Mouse (Mus musculus) adrenal gland, postnatal 36 days (tissue): ENCODE results near the gene Nudt3. TPM values are rescaled to one million over a fixed set of nuclear protein-coding genes. Genes with fewer than 3 reads are reported as not detected.

ENCODE experiments used
- DNase-seq, 2 experiments: peaks; one replicate each; pipeline ENCODE4 v3.0.0; 2021; ENCODE audit warnings: mixed read lengths in 1 of 2
- total RNA-seq, 2 experiments: library from RNA; stranded (reverse); gene quantifications; 2 replicates each; pipeline ENCODE4 v1.2.3; 2021

The Nudt3 gene
- total RNA-seq, 2 experiments from 2014 or later, result 191 to 211 TPM

DNA sequence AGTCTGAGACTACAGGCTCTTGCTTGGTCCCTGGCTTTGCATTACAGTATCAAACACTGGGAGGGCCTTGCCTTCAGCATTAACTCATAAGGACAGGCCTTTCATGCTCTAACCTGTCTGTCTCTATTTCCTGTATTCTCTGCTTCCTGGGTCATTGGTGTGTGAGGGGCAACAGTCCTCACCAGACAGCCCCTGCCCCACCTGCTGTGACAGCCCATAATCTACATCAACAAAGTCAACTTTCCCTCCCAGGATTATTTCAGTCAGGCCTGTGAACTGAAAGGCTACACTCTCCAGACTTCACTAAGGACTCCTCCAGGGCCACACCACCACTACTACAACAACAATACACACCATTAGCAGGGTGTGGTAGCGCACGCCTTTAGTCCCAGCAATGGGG is 20.3 kb downstream of the Nudt3 start:
- no peak for DNase-seq

DNA sequence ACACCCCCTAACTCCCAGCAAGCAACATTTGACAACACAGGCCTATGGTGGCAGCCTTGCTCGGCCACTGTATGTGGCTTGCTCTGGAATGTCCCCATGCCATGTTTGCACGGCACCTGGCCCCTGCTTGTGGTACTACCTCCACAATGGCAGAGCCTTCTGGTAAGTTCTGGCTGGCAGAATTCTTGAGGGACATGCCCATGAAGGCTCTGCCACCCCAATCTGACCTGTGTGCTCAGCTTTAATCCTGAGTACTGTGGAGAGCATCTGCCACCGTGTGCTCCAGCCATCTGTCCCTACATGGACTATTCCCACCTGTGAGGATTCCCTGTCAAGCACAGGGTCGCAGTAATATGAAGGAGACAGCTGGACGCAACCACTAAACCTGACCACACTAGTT is 22.4 kb downstream of the Nudt3 start:
- DNase-seq, result no peak

DNA sequence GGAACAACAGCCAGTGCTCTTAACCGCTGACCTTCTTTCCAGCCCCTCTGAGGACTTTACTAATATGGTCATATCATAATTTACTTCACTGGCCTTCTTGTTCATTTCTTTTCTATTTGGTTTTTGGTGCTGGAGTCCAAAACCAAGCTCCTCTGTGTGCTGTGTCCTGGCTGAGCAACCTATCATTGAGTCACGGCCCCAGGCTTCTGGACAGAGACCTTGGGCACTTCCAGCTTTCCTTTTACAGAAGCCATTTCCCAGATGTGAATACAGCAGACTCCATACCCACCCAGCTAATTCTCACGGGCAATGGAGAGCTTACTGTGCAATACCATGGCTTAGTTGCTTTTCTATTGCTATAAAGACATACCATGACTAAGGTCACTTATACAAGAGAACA is 23.0 kb downstream of the Nudt3 start:
- DNase-seq, result peak; percentile 29 to 58

DNA sequence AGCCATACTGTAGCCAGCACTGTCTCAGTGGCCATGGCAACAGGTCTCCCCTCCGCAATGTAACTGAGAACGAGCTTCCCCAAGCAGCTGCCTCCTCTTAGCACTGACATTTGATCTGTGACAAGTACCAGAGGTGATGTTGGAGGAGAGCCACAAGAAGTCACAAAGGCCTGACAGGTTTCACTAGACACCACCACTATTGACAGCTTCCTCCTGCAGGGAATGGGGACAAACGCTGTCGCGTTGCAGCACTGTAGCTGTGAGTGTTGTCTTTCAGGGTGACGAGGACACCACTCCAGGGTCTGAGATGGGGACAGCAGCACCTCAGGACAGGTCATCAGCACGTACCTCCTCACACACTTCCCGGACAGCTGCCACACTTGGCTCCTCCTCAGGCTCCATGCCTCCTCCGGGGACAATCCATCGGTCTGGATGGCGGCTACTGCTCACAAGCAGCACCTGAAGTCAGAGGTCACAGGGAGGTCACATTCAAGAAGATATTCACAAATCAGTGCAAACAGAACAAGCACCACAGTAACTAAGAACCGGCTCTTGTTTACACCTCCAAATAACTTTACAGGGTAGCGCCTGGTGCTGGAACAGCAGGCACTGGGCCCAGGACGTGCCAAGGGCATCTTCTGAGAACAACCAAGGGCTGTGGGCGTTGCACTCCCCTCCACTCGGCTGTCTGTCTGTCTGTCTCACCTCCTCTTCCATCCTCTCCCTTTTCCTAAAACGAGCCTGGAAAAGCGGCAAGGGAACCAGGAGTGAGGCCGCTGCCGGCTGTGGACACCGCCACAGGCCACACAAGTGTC is 26.7 kb downstream of the Nudt3 start:
- DNase-seq, result no peak

DNA sequence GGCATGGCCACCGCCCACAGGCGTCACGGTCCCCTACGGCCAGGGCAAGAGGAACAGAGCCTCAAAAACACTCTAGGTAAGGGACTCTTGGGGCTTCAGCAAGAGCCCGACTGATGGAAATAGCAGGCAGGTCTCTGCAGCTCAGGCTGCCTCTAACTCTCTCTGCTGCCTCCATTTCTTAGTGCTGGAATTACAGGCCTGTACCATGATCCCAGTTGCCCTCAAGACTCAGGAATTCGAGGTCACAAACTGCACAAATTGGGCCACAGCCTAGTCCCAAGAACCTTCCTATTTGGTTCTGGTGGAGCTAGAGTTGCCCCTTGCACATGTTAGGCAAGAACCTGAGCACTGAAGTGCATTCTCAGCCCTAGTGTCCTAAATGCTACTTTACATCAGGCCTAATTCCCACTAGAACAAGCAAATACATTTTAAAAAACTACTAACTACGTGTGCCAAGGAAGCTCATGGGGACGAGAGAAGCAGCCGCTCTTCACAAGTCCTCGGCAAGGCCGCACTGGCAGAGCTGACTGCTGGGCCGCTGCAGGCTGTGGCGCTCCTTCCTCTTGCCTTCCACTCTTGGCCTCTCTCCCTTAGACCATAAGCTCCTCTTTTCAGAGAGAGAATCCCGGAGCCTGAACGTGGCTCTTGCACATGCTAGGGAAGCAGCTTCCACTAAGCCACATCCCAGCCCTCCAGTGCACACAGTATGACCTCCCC is 27.5 kb downstream of the Nudt3 start:
- DNase-seq, result peak in 1 of 2 experiments; percentile 37

DNA sequence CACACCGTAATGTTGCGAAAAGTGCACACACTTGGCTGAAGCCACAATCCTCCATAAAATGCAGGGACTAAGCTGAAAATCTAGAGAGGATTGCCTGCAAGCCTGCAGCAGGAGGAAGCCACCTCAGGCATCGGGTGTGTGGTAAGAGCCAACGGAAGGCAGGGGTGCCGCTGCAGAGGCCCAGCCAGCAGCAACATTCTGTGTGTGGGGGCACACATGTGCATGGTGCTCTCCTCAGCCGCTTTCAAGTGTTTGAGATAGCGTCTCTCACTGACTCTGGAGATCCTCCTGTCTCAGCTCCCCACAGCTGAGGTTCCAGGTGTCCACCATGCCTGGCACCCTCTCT is 30.8 kb downstream of the Nudt3 start:
- no peak for DNase-seq

DNA sequence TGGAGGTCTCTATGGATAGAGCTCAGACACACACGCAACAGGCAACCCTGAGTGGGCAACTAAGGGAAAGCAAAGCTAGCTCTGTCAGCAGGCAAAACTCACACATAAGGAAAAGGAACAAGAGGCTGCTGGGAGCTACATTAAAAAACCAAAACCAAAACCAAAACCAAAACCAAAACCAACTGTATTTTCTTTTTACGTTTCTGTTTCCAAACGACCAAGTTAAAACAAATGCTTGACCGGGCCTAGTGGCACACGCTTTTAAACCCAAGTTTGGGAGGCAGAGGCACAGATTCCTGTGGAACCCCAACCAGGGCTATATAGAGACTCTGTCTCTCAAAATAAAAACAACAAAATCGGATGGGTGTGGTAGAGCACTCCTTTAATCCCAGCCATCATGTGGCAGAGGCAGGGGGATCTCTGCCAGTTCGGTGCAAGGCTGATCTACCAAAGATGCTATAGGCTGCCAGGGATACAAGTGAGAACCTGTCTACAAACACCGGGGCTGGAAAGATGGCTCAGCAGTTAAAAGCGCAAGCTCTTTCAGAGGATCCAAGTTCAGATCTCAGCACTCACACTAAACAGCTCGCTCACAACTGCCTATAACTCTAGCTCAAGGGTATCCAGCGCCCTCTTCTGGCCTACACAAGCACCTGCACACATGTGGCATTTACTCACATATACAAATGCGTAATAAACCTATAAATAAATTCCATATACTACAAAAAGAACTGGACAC is 31.3 kb downstream of the Nudt3 start:
- no peak for DNase-seq

DNA sequence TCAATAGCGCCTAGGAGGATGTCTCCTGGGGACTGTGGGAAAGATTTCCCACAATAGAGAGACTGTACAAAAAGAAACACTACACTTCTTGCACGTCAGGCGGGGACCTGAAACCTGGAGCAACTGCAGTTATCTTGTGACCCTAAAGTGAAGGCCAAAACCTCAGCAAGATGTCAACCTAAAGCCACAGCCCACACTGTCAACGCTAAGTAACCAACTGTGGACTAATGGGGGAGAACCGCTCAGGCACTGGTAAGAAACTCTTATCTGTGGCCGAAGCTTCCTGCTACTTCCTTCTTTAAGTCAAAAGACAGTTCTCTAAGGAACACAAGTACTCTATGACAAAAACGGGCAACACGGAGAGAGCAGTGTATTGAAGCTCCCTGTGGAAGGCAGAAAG is 35.1 kb downstream of the Nudt3 start:
- no peak for DNase-seq

DNA sequence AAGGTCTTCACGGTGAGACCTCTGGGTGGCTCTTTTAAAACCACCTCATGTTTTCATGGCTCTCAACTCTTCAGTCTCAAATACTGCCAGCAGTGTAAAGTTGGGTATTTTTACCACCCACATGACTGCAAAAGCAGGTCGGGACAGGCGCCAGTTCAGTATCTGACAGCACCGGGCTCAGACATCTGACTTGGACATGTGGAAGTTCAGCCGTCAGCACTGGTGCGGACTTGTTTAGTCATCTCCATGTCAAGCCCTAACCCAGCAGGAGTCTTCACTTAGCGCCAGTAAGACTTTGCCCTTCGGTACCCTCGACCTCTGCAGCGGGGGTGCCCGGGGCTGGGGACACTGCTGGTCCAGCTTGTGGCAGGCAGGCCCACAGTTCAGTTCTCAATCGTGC is 36.0 kb downstream of the Nudt3 start:
- DNase-seq, result no peak

DNA sequence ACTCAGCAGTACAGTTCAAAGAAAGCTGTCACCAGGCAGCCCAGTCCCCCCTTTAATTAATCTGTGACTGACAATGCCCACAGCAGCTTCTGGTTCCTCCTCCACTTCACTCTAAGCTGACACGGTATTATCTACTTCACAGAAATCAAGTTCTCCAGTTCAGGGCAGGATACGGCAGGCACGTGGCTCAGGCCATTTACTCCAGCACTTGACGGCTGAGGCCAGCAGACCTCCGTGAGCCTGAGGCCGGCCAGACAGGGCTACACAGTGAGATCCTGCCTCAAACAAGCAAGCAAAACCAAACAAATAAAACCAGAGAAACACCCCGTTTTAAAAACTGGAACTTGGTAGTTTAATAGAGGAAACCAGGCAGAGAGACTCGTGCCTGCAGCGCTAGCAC is 36.6 kb downstream of the Nudt3 start:
- DNase-seq, result no peak

DNA sequence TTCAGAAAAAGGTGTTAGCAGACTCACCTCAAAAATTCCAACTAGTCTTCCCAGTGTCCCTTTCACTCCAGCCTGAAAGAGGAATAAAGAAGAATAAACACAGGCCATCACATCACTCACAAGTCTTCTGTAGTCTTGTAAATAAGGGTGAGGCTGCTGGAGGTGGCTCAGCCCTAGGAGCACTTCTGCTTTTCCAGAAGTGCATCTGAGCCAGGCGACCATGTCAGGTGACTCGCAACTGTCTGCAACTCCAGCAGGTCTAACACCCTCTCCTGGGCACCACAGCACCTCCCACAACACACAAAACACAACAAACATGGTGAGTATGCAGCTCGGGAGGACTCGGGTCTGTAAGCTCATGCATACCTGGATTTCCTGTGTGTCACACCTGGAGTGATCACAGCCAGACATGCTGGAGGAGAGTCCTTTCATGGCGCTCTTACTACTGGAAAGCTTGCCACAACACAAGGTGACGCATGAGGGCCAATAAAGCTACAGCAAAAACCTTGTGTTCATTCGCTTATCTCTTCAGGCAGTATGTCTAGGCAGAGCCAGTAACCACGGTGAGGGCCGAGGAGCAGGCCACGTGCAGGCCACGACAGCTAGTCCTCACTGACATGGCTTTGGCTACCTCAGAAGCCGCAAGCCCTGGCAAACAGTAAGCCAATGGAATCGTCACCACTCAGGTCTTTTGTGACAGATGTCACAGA is 40.0 kb downstream of the Nudt3 start:
- DNase-seq, result no peak

DNA sequence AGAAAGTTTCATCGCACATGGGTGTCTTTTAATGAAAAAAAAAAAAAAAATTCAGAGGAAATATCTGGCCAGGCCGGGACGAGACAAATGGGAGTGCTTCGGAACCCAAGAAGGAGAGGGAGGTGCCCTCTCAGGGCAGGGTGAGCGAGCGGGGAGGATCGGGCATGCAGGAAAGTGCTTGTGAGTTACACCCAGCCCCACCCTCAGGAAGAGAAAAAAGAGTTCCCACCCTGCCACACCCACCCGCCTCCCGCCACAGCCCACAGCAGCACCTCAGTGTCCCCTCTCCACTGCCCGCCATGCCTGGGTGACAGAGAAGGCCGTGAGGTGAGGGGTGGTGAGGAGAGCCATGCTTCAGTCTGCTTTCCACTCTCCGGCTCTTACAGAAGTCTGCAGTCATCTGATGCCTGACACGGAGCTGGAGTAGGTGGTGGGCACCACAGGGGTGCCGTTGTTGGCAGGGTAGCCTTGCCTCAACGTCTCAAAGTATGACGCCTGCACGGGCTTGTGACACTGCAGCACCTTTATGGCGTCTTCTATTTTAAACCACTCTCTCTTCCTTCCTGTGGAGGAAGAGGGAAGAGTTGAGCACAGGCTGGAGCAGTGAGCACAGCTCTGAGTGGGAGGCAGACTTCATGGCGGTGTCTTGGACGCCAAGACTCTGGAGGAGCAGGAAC is 42.8 kb downstream of the Nudt3 start:
- no peak for DNase-seq

DNA sequence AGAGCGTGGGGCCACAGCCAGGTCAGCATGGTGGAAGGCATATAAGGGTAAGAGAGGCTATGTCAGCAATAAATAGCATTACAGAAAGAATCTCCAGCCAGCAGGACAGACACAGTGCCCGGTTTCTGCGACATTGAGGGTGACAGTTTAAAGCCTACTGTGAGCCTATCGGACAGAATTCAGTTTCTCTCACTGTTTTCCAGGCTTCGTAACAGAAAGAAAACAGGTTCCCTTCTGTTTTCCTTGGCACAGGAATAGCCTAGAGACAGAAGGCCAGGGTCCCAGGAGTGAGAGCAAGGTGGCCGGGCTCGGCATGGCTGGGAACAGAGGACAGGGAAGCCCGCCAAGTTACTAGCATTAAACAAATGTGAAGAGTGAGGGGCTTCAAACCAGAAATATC is 43.5 kb downstream of the Nudt3 start:
- DNase-seq, result no peak

DNA sequence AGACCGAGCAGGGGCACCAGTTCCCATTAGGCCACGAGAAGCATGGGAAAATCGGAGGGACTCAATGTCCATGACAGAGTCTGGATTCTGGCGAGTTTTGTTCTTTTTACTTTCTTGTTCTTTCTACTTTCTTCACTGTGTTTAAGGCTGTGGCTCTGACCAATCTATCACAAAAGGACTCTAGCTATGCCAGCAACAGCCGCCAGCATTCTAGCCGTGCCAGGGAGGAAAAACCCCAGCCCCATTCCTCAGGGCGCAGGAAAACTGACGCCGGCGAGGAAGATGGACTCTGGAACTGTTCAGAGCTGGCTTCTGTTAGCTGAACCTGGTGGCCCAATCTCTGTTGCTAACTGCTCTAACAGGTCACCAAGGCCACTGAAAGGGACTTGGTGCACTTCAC is 44.8 kb downstream of the Nudt3 start:
- no peak for DNase-seq

DNA sequence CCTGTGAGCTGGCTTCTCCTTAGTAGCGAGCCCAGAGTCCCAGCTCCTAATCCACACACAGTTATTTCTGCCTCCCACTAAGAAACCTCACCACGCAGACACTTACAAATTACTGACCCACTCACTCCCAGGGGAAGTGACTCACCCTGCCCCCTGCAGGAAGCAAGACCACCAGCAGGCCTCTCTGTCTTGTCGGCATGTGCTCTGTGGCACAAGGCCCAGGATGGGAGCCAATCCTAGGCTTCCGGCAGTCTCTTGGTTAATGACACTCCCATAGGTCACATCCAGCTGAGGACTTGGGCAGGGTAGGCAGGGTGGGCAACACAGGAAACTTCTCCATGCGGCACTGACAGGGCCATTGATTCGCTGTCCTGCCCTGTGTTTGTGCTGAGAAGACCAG is 45.8 kb downstream of the Nudt3 start:
- no peak for DNase-seq

DNA sequence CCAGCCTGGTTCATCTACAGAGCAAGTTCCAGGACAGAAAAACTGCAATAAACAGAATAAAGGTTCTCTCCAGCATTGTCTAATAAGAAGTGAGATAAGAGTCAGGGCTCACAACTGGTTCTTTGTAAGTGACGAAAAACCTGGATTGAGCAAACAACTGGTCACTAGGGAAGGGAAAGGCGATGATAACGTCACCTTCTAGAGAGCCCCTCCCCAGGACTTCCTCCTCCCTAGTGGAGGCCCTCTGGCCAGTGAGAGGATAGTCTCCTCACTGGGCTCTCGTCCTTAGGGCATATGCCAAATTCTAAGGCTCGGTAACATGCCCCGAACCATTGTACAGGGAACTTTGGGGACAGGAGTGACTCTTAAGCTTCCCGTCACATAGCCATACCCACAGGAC is 47.2 kb downstream of the Nudt3 start:
- no peak for DNase-seq

DNA sequence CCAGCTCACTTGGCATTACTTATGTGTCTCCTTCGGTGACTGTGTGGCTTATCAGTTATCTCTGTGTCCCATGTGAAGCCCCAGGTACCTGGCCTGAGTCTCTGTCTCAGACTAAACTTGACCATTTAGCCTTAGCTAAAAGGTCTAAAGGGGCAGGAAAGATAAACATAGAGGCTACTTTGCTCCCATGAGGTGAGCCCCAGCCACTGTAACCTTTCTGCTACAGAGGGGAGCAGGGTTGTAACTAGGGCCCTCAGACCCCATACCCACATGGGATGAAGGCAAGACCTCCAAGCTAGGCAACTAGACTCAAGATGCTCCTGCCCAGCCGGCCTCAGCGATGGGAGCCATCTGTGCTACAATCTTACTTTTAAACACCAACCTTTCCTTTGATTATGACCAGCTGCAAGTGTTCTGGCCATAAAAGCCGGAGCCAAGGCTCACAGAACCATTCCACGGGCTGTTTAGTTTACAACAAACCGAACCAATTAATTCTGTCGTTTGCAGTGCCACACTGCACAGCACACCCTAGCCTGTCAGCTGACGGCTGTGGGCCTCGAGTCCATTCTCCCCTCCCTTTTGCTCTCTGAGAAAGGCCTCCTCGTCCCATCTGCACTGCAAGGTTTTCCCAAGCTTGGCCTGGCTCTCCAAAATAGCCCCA is 48.0 kb downstream of the Nudt3 start:
- DNase-seq, result no peak

DNA sequence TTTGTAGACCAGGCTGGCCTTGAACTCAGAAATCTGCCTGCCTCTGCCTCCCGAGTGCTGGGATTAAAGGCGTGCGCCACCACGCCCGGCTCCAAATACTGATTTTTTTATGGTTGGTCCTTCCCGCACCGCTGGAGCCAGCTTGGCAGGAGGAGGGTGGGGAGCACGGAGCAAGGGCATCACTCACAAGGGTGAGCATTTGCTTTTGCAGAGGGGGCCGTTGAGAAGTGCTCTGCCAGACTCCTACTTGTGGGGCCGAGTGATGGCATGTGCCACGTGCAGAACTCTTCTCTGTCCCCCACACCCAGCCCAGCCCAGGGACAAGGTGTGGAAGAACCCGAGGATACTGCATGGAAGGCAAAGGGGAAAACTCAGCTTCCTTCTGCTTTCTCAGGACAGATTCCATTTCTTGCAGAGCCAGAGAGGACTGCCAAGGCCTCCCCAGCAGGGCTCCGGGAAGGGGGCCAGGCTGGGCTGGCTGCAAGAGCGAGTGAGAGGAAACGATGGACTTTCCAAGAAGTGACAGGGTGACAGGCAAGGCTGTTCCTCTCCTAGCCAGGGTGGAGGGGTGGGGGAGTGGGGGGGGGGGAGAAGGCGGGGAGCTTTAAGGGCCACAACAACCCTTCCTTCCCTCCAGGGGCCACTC is 48.7 kb downstream of the Nudt3 start:
- DNase-seq, result peak; percentile 79 to 81

DNA sequence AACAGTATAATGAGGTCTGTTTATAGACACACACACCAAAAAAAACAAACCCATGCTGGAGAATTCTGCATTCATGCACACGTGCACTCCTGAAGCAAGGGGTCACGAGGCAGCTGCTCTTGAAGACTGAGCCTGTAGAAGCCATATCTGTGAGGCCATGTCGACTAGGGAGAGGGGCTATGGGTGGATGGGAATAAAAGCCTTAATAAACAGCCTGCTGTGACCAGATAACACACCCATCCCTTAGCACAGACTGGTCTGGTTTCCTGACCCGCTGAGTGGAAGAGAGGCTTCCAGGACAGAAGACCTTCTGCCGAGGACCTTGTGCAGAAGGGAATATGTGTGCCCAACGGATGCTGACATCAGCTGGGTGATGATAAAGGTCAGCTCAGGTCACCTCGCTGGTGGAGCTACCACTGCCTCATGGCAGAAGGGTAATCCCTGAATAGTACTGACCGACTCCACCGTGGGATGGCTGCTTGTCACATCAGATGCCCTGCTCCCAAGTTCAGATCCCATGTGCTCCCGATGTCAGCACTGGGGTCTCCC is 49.4 kb downstream of the Nudt3 start:
- no peak for DNase-seq

DNA sequence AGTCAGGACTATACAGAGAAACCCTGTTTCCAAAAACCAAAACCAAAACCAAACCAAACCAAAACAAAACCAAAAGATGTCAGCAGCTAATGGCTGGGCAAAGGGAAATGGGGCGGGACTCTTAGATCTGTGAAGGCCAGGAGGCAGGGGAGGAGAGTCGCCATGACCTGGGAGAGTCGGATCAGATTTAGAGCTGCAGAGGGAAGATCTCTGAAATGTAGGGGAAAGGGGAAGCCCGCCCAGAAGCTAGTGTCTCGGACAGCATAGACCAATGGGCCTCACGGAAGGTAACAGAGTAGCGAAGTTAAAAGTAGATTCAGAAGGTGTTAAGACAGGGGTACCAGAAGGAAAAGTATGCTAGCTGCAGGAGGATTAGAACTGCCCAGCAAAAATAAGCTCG is 52.0 kb downstream of the Nudt3 start:
- DNase-seq, result peak in 1 of 2 experiments; percentile 30

DNA sequence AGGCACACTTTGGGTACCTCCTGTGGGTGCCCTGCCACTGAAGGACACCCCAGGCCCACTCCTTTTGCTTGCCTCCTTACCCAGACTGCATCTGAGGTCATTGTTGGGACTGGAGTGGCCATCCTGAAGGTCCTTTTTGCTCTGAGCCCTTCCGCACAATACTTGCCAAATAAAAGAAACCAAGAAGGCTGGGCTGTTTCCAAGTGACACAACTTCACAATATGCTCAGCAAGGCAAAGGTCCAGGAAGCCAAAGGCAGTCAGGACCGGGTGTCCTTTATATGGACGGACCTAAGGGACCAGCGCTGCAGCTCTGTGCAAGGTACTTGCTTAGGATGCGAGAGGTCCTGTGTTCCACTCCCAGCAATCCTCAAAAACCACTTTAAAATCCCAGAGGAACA is 55.1 kb downstream of the Nudt3 start:
- no peak for DNase-seq
